Mouse (Mus musculus) bone marrow macrophage, adult 2 months (primary cell): ENCODE results near the gene F13a1.

ENCODE experiments used
- CTCF ChIP-seq: IDR thresholded peaks from 2 replicates; pipeline ENCODE4 v1.5.1; 2012; ENCODE audit warnings: low read depth, mild to moderate bottlenecking, low read length, moderate library complexity
- POLR2A ChIP-seq: IDR thresholded peaks from 2 replicates; pipeline ENCODE4 v1.6.1; 2012; ENCODE audit warnings: mild to moderate bottlenecking, low read depth, low read length, borderline replicate concordance

DNA sequence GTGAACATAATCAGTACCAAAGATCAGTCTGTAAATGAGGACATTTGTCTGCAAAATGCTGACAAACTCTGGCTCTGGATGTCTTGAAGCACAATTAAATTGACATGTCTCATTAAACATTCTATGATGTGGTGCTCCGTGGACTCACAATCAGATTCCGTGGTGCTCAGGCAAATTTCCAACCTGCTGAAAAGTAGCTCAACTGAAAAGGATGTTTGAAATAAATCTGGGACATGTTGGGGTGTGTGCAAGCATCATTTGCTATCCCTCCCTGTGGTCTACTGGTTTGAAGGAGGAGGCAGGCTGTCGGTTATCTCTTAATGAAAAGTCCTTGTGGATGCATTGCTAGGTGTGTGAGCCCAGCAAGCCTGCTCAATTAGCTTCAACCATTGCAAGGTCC, 77.8 kb downstream of the F13a1 start:
- TF ChIP-seq CTCF (no peak), POLR2A (no peak)
